Mouse (Mus musculus) C2C12 (cell line): ENCODE measurements around the gene Slc26a9. TPM values are rescaled to one million over a fixed set of nuclear protein-coding genes. Genes with fewer than 3 reads are reported as not detected.

Experiments
- H3K27me3 ChIP-seq: one replicate; pipeline ENCODE4 v1.6.1; 2011; ENCODE audit not compliant: control insufficient read depth, insufficient read depth, insufficient read length
- H3K36me3 ChIP-seq: one replicate; pipeline ENCODE4 v1.6.1; 2011; ENCODE audit not compliant: control insufficient read depth, insufficient read depth
- H3K4me3 ChIP-seq: one replicate; pipeline ENCODE4 v1.5.1; 2011; ENCODE audit warnings: mild to moderate bottlenecking, control low read depth; ENCODE audit not compliant: poor library complexity, insufficient read depth, severe bottlenecking
- H3K79me2 ChIP-seq: one replicate; pipeline ENCODE4 v1.6.1; 2011; ENCODE audit not compliant: control insufficient read depth, insufficient read depth
- H3K79me3 ChIP-seq: one replicate; pipeline ENCODE4 v1.6.1; 2011; ENCODE audit warnings: low read depth, control low read depth
- H3ac ChIP-seq: one replicate; pipeline ENCODE3; 2011; ENCODE audit warnings: low read depth; ENCODE audit not compliant: control insufficient read depth, insufficient read length
- CEBPB ChIP-seq: IDR thresholded peaks from one replicate; pipeline ENCODE4 v1.6.1; 2011; ENCODE audit warnings: low read depth, mild to moderate bottlenecking, control low read depth, moderate library complexity
- CTCF ChIP-seq: IDR thresholded peaks from one replicate; pipeline ENCODE4 v1.5.1; 2011; ENCODE audit not compliant: control insufficient read depth, insufficient read depth, insufficient read length
- FOSL1 ChIP-seq: IDR thresholded peaks from one replicate; pipeline ENCODE4 v1.8.0; 2011; ENCODE audit warnings: mild to moderate bottlenecking, low read length; ENCODE audit not compliant: poor library complexity, insufficient read depth, severe bottlenecking
- MAX ChIP-seq: IDR thresholded peaks from one replicate; pipeline ENCODE4 v1.6.1; 2011; ENCODE audit warnings: mild to moderate bottlenecking, control low read depth
- MYOD1 ChIP-seq: IDR thresholded peaks from one replicate; pipeline ENCODE4 v1.6.1; 2011; ENCODE audit warnings: low read depth; ENCODE audit not compliant: control insufficient read depth, insufficient read length
- MYOG ChIP-seq: IDR thresholded peaks from one replicate; pipeline ENCODE4 v1.6.1; 2011; ENCODE audit not compliant: control insufficient read depth, insufficient read length; ENCODE audit errors: extremely low read depth
- USF1 ChIP-seq: IDR thresholded peaks from one replicate; pipeline ENCODE4 v1.6.1; 2011; ENCODE audit warnings: low read depth, mild to moderate bottlenecking, control low read depth, moderate library complexity
- polyA plus RNA-seq: library from polyadenylated mRNA; unstranded; fragments of >200 nt; fragmentation: generic; extraction: Trizol; gene quantifications from one replicate; pipeline ENCODE4 v1.2.1, GENCODE M21; 2012; ENCODE audit warnings: missing spikeins

Gene Slc26a9
- polyA plus RNA-seq, 1 experiment: not detected

- Histone ChIP-seq H3ac (no peak overlapping the region), H3K79me2 (no peaks in the 10 kb centered on the region), H3K79me3 (no peaks in the 10 kb centered on the region), H3K4me3 (no peak overlapping the region), H3K27me3 (peaks cover 10% of the 10 kb centered on the region), H3K36me3 (no peaks in the 10 kb centered on the region)
- TF ChIP-seq MAX (no peak), FOSL1 (no peak), CTCF (no peak), MYOD1 (no peak), CEBPB (no peak), MYOG (no peak), USF1 (no peak)
Measured at GRCm38 (mm10) chr1:131809651-131810050, 65.8 kb downstream of the Slc26a9 start.

DNA sequence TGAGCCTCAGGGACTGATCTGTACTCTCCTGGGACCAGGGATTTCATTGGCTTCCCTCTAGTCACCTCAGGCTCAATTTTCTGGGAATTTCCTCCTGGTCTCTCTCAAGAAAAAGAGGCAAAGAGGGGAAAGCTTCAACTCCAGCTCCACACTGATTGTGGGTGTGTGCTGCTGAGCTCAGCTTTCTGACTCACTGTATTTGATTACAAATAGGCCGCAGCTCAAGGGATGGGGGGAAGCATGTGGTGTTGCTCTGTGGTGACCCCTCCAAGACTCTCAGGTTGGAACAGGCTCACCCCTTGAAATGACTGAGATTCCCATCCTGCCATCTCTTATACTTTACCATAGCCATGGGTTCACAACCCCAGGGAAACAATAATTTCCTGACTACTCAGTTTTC lies 67.6 kb downstream of the Slc26a9 start:
- H3K79me2 ChIP-seq: no peaks in the 10 kb centered on the region
- H3K4me3 ChIP-seq: no peak overlapping the region
- no peaks in the 10 kb centered on the region for H3K36me3 ChIP-seq
- TF ChIP-seq CTCF (no peak), MYOG (no peak), CEBPB (no peak), FOSL1 (no peak), USF1 (no peak), MYOD1 (no peak), MAX (no peak)
- no peak overlapping the region for H3ac ChIP-seq
- peaks cover 16% of the 10 kb centered on the region for H3K27me3 ChIP-seq
- H3K79me3 ChIP-seq: no peaks in the 10 kb centered on the region

DNA sequence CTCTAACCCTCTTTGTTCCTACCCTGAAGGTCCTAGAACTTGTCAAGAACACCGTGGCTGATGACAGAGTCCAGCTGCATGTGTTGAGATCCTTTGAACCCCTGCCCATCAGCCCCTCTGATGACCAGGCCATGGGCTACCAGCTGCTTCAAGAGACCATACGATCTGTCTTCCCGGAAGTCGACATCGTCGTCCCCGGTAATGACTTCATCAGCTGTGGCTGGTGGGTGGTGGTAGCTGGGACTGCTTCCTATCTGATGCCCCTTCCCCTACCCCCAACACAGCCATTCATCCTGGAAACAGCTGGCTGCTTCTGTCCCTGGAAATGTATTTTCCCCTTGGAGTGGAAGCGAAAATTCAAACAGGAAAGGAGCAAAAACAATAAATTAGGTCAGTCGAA lies 68.2 kb downstream of the Slc26a9 start:
- H3K79me2 ChIP-seq: no peaks in the 10 kb centered on the region
- TF ChIP-seq USF1 (no peak), FOSL1 (no peak), MYOD1 (no peak), CEBPB (no peak), MYOG (no peak), MAX (no peak)
- H3ac ChIP-seq: no peak overlapping the region
- H3K79me3 ChIP-seq: no peaks in the 10 kb centered on the region
- H3K4me3 ChIP-seq: no peak overlapping the region
- H3K36me3 ChIP-seq: no peaks in the 10 kb centered on the region
- H3K27me3 ChIP-seq: peaks cover 22% of the 10 kb centered on the region

GRCm38 (mm10) chr1:131812631-131813295 lies 68.9 kb downstream of the Slc26a9 start:
- Histone ChIP-seq H3ac (no peak overlapping the region), H3K27me3 (peaks cover 28% of the 10 kb centered on the region), H3K36me3 (no peaks in the 10 kb centered on the region), H3K79me2 (no peaks in the 10 kb centered on the region), H3K4me3 (no peak overlapping the region), H3K79me3 (no peaks in the 10 kb centered on the region)
- TF ChIP-seq MYOD1 (no peak), CEBPB (no peak), FOSL1 (no peak), MAX (no peak), CTCF (no peak), MYOG (no peak)

GRCm38 (mm10) chr1:131813731-131814130 lies 69.9 kb downstream of the Slc26a9 start:
- no peak overlapping the region for H3ac ChIP-seq
- no peak overlapping the region for H3K4me3 ChIP-seq
- no peaks in the 10 kb centered on the region for H3K79me2 ChIP-seq
- no peaks in the 10 kb centered on the region for H3K36me3 ChIP-seq
- H3K79me3 ChIP-seq: no peaks in the 10 kb centered on the region
- TF ChIP-seq FOSL1 (no peak), MYOG (no peak), CEBPB (no peak), MYOD1 (no peak), USF1 (no peak), CTCF (no peak)
- peaks cover 31% of the 10 kb centered on the region for H3K27me3 ChIP-seq

DNA sequence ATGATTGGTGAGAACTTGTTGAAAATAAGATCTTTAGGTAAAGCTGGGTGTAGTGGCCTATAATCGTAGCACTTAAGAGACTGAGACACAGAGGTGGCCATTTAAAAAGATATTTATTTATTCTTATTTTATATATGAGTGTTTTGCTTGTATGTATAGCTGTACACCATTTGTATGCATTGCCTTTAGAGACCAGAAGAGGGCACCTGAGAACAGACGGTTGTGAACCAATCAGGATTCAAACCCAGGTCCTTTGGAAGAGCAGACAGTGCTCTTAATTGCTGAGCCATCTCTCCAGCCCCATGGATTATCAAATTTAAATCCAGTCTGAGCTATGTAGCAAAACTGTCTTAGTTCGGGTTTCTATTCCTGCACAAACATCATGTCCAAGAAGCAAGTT lies 70.4 kb downstream of the Slc26a9 start:
- Histone ChIP-seq H3K27me3 (peaks cover 36% of the 10 kb centered on the region), H3K4me3 (no peak overlapping the region), H3K79me2 (no peaks in the 10 kb centered on the region), H3K36me3 (no peaks in the 10 kb centered on the region), H3K79me3 (no peaks in the 10 kb centered on the region), H3ac (no peak overlapping the region)
- TF ChIP-seq MYOG (no peak), CTCF (no peak), MAX (no peak), FOSL1 (no peak), MYOD1 (no peak)
